Mouse (Mus musculus): ENCODE results near the gene Lamtor5. TPM values are rescaled to one million over a fixed set of nuclear protein-coding genes. Genes with fewer than 3 reads are reported as not detected.

The Lamtor5 gene
- polyA plus RNA-seq, 1 experiment from 2014 or later, result 190 TPM

DNA sequence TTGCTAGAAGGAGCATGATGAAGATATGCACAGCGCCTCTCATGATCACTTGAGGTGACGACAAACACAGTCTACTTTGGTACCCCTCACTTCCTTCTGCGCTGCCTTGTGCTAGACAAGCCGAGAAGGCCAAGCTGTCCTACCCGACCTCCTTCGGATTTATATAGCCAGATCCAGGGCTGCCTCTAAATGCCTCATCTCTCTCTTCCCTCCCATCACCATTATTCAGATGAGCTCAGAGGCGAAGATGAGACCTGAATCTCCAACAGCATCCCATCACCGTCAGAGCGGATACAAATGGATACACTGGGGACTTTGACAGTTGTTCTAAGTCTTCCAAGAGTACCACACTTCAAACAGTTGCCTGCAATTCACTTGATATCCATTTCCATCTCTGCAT, 39.1 kb upstream of the Lamtor5 start, which contains the start of gene Prok1:
Prok1 (minus strand) TSS at position 101 of the 400 bp plus-strand sequence.
- H3K4me3 ChIP-seq (ENCODE audit: low read length), result no peak within 1 kb of the TSS
- H3K36me3 ChIP-seq (ENCODE audit: control insufficient read depth, insufficient read depth, low read length), result no peaks in the 10 kb centered on the region
- 0 out of 2 replicates have a peak, but pooled peaks cover 4% of the 10 kb centered on the region for H3K27me3 ChIP-seq (ENCODE audit: control insufficient read depth, insufficient read depth, low read length)
- no peak within 1 kb of the TSS for H3K27ac ChIP-seq (ENCODE audit: low read depth, low read length)
- H3K4me1 ChIP-seq (ENCODE audit: control insufficient read depth, insufficient read depth, low read length), result no peaks in the 10 kb centered on the region
- WGBS, result 90% methylated on average over 9 of the region's 9 CpGs
- H3K9me3 ChIP-seq (ENCODE audit: control insufficient read depth, low read length), result no peaks in the 10 kb centered on the region
- H3K4me2 ChIP-seq (replicated peaks; ENCODE audit: low read depth, low read length), result no peak within 1 kb of the TSS
- ATAC-seq (ENCODE audit: low FRiP score, low TSS enrichment), result no peak
- no peak within 1 kb of the TSS for H3K9ac ChIP-seq (ENCODE audit: low read depth, low read length)

GRCm38 (mm10) chr3:107241389-107242094, 37.1 kb upstream of the Lamtor5 start:
- Histone ChIP-seq H3K27ac (ENCODE audit: low read depth, low read length) (no peak overlapping the region), H3K4me3 (ENCODE audit: low read length) (no peak overlapping the region), H3K27me3 (ENCODE audit: control insufficient read depth, insufficient read depth, low read length) (0 out of 2 replicates have a peak, but pooled peaks cover 4% of the 10 kb centered on the region), H3K4me1 (ENCODE audit: control insufficient read depth, insufficient read depth, low read length) (no peaks in the 10 kb centered on the region), H3K9ac (ENCODE audit: low read depth, low read length) (no peak overlapping the region), H3K36me3 (ENCODE audit: control insufficient read depth, insufficient read depth, low read length) (no peaks in the 10 kb centered on the region), H3K4me2 (replicated peaks; ENCODE audit: low read depth, low read length) (no peak overlapping the region), H3K9me3 (ENCODE audit: control insufficient read depth, low read length) (no peaks in the 10 kb centered on the region)
- ATAC-seq (ENCODE audit: low FRiP score, low TSS enrichment), result no peak
- WGBS, result 46% methylated on average over 14 of the region's 14 CpGs

DNA sequence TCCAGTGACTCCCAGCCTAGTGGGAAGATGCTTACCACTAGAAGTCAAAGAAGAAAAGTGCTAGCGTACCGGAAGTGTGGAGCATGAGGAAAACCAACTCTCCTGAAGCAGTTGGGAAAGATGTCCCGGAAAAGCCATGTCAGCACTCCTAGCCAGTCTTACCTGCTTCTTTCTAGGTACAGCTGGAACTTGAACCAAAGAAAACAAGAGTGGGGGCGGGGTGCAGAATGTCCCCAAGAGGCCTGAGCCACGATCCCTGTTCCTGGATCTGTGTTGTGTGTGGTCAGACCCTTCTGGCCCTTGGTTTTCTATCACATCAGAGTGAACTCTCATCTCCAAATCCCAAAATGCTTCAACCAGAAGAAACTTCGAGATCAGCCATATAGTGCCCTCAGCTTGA, 31.8 kb upstream of the Lamtor5 start:
- Histone ChIP-seq H3K36me3 (ENCODE audit: control insufficient read depth, insufficient read depth, low read length) (no peaks in the 10 kb centered on the region), H3K4me2 (replicated peaks; ENCODE audit: low read depth, low read length) (no peak overlapping the region), H3K27me3 (ENCODE audit: control insufficient read depth, insufficient read depth, low read length) (peaks cover 7% of the 10 kb centered on the region; the same call in 1 of the 2 replicates), H3K4me1 (ENCODE audit: control insufficient read depth, insufficient read depth, low read length) (no peaks in the 10 kb centered on the region), H3K27ac (ENCODE audit: low read depth, low read length) (no peak overlapping the region), H3K4me3 (ENCODE audit: low read length) (no peak overlapping the region), H3K9ac (ENCODE audit: low read depth, low read length) (no peak overlapping the region), H3K9me3 (ENCODE audit: control insufficient read depth, low read length) (no peaks in the 10 kb centered on the region)
- ATAC-seq (ENCODE audit: low FRiP score, low TSS enrichment), result no peak
- 72% methylated on average over 6 of the region's 6 CpGs for WGBS

GRCm38 (mm10) chr3:107249042-107249441, 29.6 kb upstream of the Lamtor5 start:
- H3K9ac ChIP-seq (ENCODE audit: low read depth, low read length), result no peak overlapping the region
- no peaks in the 10 kb centered on the region for H3K9me3 ChIP-seq (ENCODE audit: control insufficient read depth, low read length)
- 66% methylated on average over 3 of the region's 3 CpGs for WGBS
- no peak overlapping the region for H3K27ac ChIP-seq (ENCODE audit: low read depth, low read length)
- H3K4me1 ChIP-seq (ENCODE audit: control insufficient read depth, insufficient read depth, low read length), result no peaks in the 10 kb centered on the region
- peaks cover 2% of the 10 kb centered on the region; the same call in 1 of the 2 replicates for H3K27me3 ChIP-seq (ENCODE audit: control insufficient read depth, insufficient read depth, low read length)
- H3K4me2 ChIP-seq (replicated peaks; ENCODE audit: low read depth, low read length), result no peak overlapping the region
- H3K36me3 ChIP-seq (ENCODE audit: control insufficient read depth, insufficient read depth, low read length), result no peaks in the 10 kb centered on the region
- H3K4me3 ChIP-seq (ENCODE audit: low read length), result no peak overlapping the region
- no peak for ATAC-seq (ENCODE audit: low FRiP score, low TSS enrichment)

- no peaks in the 10 kb centered on the region for H3K9me3 ChIP-seq (ENCODE audit: control insufficient read depth, low read length)
- ATAC-seq (ENCODE audit: low FRiP score, low TSS enrichment), result no peak
- 50% methylated on average over 2 of the region's 2 CpGs for WGBS
Measured at GRCm38 (mm10) chr3:107250320-107250719, 28.3 kb upstream of the Lamtor5 start.

DNA sequence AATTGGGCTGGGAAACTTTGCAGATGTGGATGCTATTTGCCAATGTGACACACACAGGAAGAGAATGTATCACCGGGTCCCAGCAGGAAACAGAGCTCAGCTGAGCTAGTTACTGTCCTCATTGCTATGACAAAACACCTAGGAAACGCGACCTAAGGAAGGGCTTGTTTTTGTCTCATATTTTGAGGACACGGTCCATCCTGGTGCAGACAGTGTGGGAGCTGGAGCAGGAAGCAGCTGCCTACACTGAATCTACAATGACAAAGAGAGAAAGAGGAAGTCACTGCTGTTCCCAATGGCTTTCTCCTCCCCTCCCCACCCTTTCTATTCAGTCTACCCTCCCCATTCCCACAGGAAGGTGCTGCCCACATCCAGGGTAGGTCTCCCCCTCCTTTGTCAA, 26.6 kb upstream of the Lamtor5 start:
- no peaks in the 10 kb centered on the region for H3K36me3 ChIP-seq (ENCODE audit: control insufficient read depth, insufficient read depth, low read length)
- H3K4me2 ChIP-seq (replicated peaks; ENCODE audit: low read depth, low read length), result no peak overlapping the region
- no peaks in the 10 kb centered on the region for H3K27me3 ChIP-seq (ENCODE audit: control insufficient read depth, insufficient read depth, low read length)
- no peaks in the 10 kb centered on the region for H3K4me1 ChIP-seq (ENCODE audit: control insufficient read depth, insufficient read depth, low read length)
- no peak overlapping the region for H3K4me3 ChIP-seq (ENCODE audit: low read length)
- WGBS, result 64% methylated on average over 4 of the region's 4 CpGs
- no peak overlapping the region for H3K27ac ChIP-seq (ENCODE audit: low read depth, low read length)
- H3K9ac ChIP-seq (ENCODE audit: low read depth, low read length), result no peak overlapping the region
- ATAC-seq (ENCODE audit: low FRiP score, low TSS enrichment), result 0 out of 2 replicates have a peak, but pooled peaks have one; percentile 20
- H3K9me3 ChIP-seq (ENCODE audit: control insufficient read depth, low read length), result no peaks in the 10 kb centered on the region

More at GRCm38 (mm10) chr3:107250320-107250719, 28.3 kb upstream of the Lamtor5 start:
- H3K4me3 ChIP-seq (ENCODE audit: low read length), result no peak overlapping the region
- H3K4me1 ChIP-seq (ENCODE audit: control insufficient read depth, insufficient read depth, low read length), result no peaks in the 10 kb centered on the region
- no peak overlapping the region for H3K4me2 ChIP-seq (replicated peaks; ENCODE audit: low read depth, low read length)
- H3K27me3 ChIP-seq (ENCODE audit: control insufficient read depth, insufficient read depth, low read length), result peaks cover 2% of the 10 kb centered on the region; the same call in 1 of the 2 replicates
- no peaks in the 10 kb centered on the region for H3K36me3 ChIP-seq (ENCODE audit: control insufficient read depth, insufficient read depth, low read length)
- no peak overlapping the region for H3K9ac ChIP-seq (ENCODE audit: low read depth, low read length)
- H3K27ac ChIP-seq (ENCODE audit: low read depth, low read length), result no peak overlapping the region

- WGBS, result 76% methylated on average over 5 of the region's 5 CpGs
- ATAC-seq (ENCODE audit: low FRiP score, low TSS enrichment), result no peak
Measured at GRCm38 (mm10) chr3:107253925-107254324, 24.7 kb upstream of the Lamtor5 start.

GRCm38 (mm10) chr3:107255992-107256391, 22.7 kb upstream of the Lamtor5 start:
- 83% methylated on average over 3 of the region's 3 CpGs for WGBS
- Histone ChIP-seq H3K4me2 (replicated peaks; ENCODE audit: low read depth, low read length) (no peak overlapping the region), H3K4me1 (ENCODE audit: control insufficient read depth, insufficient read depth, low read length) (no peaks in the 10 kb centered on the region), H3K27me3 (ENCODE audit: control insufficient read depth, insufficient read depth, low read length) (no peaks in the 10 kb centered on the region), H3K4me3 (ENCODE audit: low read length) (no peak overlapping the region), H3K9ac (ENCODE audit: low read depth, low read length) (no peak overlapping the region), H3K9me3 (ENCODE audit: control insufficient read depth, low read length) (no peaks in the 10 kb centered on the region), H3K36me3 (ENCODE audit: control insufficient read depth, insufficient read depth, low read length) (no peaks in the 10 kb centered on the region), H3K27ac (ENCODE audit: low read depth, low read length) (no peak overlapping the region)
- ATAC-seq (ENCODE audit: low FRiP score, low TSS enrichment), result no peak

More at GRCm38 (mm10) chr3:107253925-107254324, 24.7 kb upstream of the Lamtor5 start:
- Histone ChIP-seq H3K27me3 (ENCODE audit: control insufficient read depth, insufficient read depth, low read length) (no peaks in the 10 kb centered on the region), H3K4me3 (ENCODE audit: low read length) (no peak overlapping the region), H3K27ac (ENCODE audit: low read depth, low read length) (no peak overlapping the region), H3K4me1 (ENCODE audit: control insufficient read depth, insufficient read depth, low read length) (no peaks in the 10 kb centered on the region), H3K9me3 (ENCODE audit: control insufficient read depth, low read length) (no peaks in the 10 kb centered on the region), H3K4me2 (replicated peaks; ENCODE audit: low read depth, low read length) (no peak overlapping the region), H3K36me3 (ENCODE audit: control insufficient read depth, insufficient read depth, low read length) (no peaks in the 10 kb centered on the region), H3K9ac (ENCODE audit: low read depth, low read length) (no peak overlapping the region)

DNA sequence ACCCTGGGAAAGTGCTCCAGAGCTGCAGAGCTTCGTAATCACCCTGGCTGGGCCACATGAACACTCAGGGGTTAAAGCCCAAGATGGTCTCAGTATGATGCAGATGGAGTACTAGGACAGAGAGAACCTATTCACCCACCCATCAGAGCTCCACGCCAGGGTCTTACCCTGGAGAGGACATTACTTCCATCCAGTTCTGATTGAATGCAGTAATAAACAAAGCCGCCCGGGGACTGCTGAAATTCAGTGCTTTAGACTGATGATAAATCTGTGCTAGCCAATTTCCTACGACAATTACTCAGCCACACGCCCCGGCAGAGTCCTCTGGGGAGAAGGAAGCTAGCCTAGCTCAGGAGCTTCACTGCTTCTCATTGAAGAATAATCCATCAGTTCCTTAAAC, 21.9 kb upstream of the Lamtor5 start:
- WGBS, result 43% methylated on average over 7 of the region's 7 CpGs
- no peak overlapping the region for H3K4me2 ChIP-seq (replicated peaks; ENCODE audit: low read depth, low read length)
- H3K36me3 ChIP-seq (ENCODE audit: control insufficient read depth, insufficient read depth, low read length), result no peaks in the 10 kb centered on the region
- H3K27ac ChIP-seq (ENCODE audit: low read depth, low read length), result no peak overlapping the region
- no peak overlapping the region for H3K9ac ChIP-seq (ENCODE audit: low read depth, low read length)
- no peaks in the 10 kb centered on the region for H3K9me3 ChIP-seq (ENCODE audit: control insufficient read depth, low read length)
- no peaks in the 10 kb centered on the region for H3K27me3 ChIP-seq (ENCODE audit: control insufficient read depth, insufficient read depth, low read length)
- ATAC-seq (ENCODE audit: low FRiP score, low TSS enrichment), result no peak
- no peak overlapping the region for H3K4me3 ChIP-seq (ENCODE audit: low read length)
- 0 out of 2 replicates have a peak, but pooled peaks cover 2% of the 10 kb centered on the region for H3K4me1 ChIP-seq (ENCODE audit: control insufficient read depth, insufficient read depth, low read length)
